16 mouse cellular contexts compared by ENCODE assay signal in the genomic region with DNA sequence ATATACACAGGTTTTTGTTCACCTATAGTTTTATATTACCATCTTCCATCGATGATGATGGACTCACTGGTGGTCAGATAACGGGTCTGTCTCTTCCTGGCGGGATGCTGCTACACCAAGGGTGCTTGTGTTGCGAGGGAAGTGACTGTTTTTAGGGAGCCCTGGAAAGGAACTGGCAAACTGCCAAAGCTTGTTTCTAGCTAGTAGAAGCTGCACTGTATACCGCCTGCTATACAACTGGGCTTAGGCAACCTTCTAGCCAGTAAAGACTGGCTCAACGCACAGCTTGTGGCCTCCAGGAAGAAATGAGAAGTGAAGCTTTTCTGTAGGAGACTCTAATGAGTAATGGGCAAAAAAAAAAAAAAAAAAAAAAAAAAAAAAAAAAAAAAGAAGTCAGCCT.
"Had no signal": no experiment of that assay in that cellular context is flagged by ENCODE, and none has a peak within 500 bp of the region (broad histone marks: within the 10 kb centered on the region; RNA-seq: fewer than 3 reads in every experiment).

No protein-coding gene starts in this region.

- H3K4me3 ChIP-seq: intestine, embryonic 15.5 days; layer of hippocampus, adult 2 months; limb, embryonic 12.5 days; myocyte; neural tube, embryonic 12.5 days had no signal

- DNase-seq: kidney, adult 18-20 months; kidney, postnatal 10 days; kidney, postnatal 4 days; lung, adult 18-20 months; retina, postnatal 1 day; right cerebral cortex, postnatal 4 days; spleen, adult 18-20 months; thymus, adult 18-20 months; thymus, postnatal 14 days had no signal

- H3K27ac ChIP-seq: intestine, embryonic 15.5 days; layer of hippocampus, adult 2 months; limb, embryonic 12.5 days; liver, embryonic 14.5 days; neural tube, embryonic 12.5 days had no signal

- H3K9ac ChIP-seq: intestine, embryonic 15.5 days; limb, embryonic 12.5 days; liver, embryonic 14.5 days; neural tube, embryonic 12.5 days had no signal

- H3K4me2 ChIP-seq: intestine, embryonic 15.5 days; limb, embryonic 12.5 days; neural tube, embryonic 12.5 days had no signal

- H3K36me3 ChIP-seq: intestine, embryonic 15.5 days; limb, embryonic 12.5 days; neural tube, embryonic 12.5 days had no signal

- H3K9me3 ChIP-seq: intestine, embryonic 15.5 days; limb, embryonic 12.5 days; neural tube, embryonic 12.5 days had no signal

- H3K4me1 ChIP-seq: intestine, embryonic 15.5 days had no signal

- ATAC-seq: intestine, embryonic 15.5 days; lung, postnatal 0 days had no signal
